Mouse (Mus musculus): ENCODE results near the gene Sh3bp2. TPM values are rescaled to one million over a fixed set of nuclear protein-coding genes. Genes with fewer than 3 reads are reported as not detected.

The Sh3bp2 gene
- total RNA-seq, 2 experiments from 2014 or later = 2.6 to 3.2 TPM

Small RNAs within 50 kb of the gene (microRNA-seq; reads per million reads assigned to microRNA genes)
- gene Mir7036b = 1.9 to 3.8 reads per million in 2 experiments

Other genes starting within 250 kb of the Sh3bp2 start
- gene Zfyve28, start 237.4 kb upstream of the Sh3bp2 start, total RNA-seq (2021) = under 1 TPM; 0.42 to 0.59 TPM
- not detected for gene Cfap99, start 237.2 kb upstream of the Sh3bp2 start, total RNA-seq (2021)
- gene Rnf4, start 189.5 kb upstream of the Sh3bp2 start, total RNA-seq (2021) = 10 to 100 TPM; 29.1 to 32.2 TPM
- gene Fam193a, start 155.9 kb upstream of the Sh3bp2 start, total RNA-seq (2021) = 10 to 100 TPM; 21.2 to 29.8 TPM
- gene Tnip2, start 11.8 kb upstream of the Sh3bp2 start, total RNA-seq (2021) = 1 to 10 TPM; 5.7 to 5.9 TPM
- 100 to 1,000 TPM; 124 to 133 TPM for gene Add1, start 47.8 kb downstream of the Sh3bp2 start, total RNA-seq (2021)
- gene Mfsd10, start 111.4 kb downstream of the Sh3bp2 start, total RNA-seq (2021) = 1 to 10 TPM; 6.8 to 8.6 TPM
- gene Nop14, start 134.3 kb downstream of the Sh3bp2 start, total RNA-seq (2021) = 10 to 100 TPM; 13.7 to 17.5 TPM
- 1 to 10 TPM; 1.0 to 1.7 TPM for gene Grk4, start 134.5 kb downstream of the Sh3bp2 start, total RNA-seq (2021)
- gene Htt, start 235.9 kb downstream of the Sh3bp2 start, total RNA-seq (2021) = 10 to 100 TPM; 11.7 to 13.3 TPM

Data from heart, adult 18-20 months (tissue).